Mouse (Mus musculus) stomach, postnatal 0 days (tissue): ENCODE measurements around the gene Xpr1. TPM values are rescaled to one million over a fixed set of nuclear protein-coding genes. Genes with fewer than 3 reads are reported as not detected.

Experiments used
- ATAC-seq: fragments of 200-750 bp; cut with Nextera tagmentation; 2 replicates; pipeline ENCODE4 v1.8.0; 2017; ENCODE audit not compliant: low FRiP score, low TSS enrichment
- DNase-seq: peaks from one replicate; pipeline ENCODE4 v3.0.0-alpha.2; 2016; ENCODE audit warnings: low spot score
- H3K27ac ChIP-seq: fragments of 300-500 bp; sonication (generic); replicated peaks from 2 replicates; pipeline ENCODE4 v1.5.1; 2014; ENCODE audit warnings: mild to moderate bottlenecking, control low read depth
- H3K27me3 ChIP-seq: fragments of 300-500 bp; sonication (generic); 2 replicates; pipeline ENCODE4 v1.6.1; 2014; ENCODE audit warnings: low read length; ENCODE audit not compliant: control insufficient read depth, insufficient read depth
- H3K36me3 ChIP-seq: fragments of 300-500 bp; sonication (generic); 2 replicates; pipeline ENCODE4 v1.6.1; 2014; ENCODE audit warnings: low read length, mixed read lengths; ENCODE audit not compliant: control insufficient read depth, insufficient read depth
- H3K4me1 ChIP-seq: fragments of 300-500 bp; sonication (generic); replicated peaks from 2 replicates; pipeline ENCODE4 v1.6.1; 2014; ENCODE audit warnings: antibody characterized with exemption; ENCODE audit not compliant: control insufficient read depth, insufficient read depth
- H3K4me2 ChIP-seq: fragments of 300-500 bp; sonication (generic); replicated peaks from 2 replicates; pipeline ENCODE4 v1.6.1; 2014; ENCODE audit warnings: low read depth, mild to moderate bottlenecking, control low read depth, moderate library complexity
- H3K4me3 ChIP-seq: fragments of 300-500 bp; sonication (generic); 2 replicates; pipeline ENCODE4 v1.5.1; 2014; ENCODE audit warnings: low read depth, low read length, control low read depth
- H3K9ac ChIP-seq: fragments of 300-500 bp; sonication (generic); 2 replicates; pipeline ENCODE4 v1.6.1; 2014; ENCODE audit warnings: mild to moderate bottlenecking, low read length, control low read depth, mixed read lengths
- H3K9me3 ChIP-seq: fragments of 300-500 bp; sonication (generic); 2 replicates; pipeline ENCODE4 v1.6.1; 2016; ENCODE audit warnings: low read length; ENCODE audit not compliant: control insufficient read depth
- CTCF ChIP-seq: IDR thresholded peaks from 2 replicates; pipeline ENCODE4 v1.5.1; 2016; ENCODE audit warnings: antibody characterized with exemption, low read depth, mild to moderate bottlenecking, moderate library complexity
- EP300 ChIP-seq: optimal IDR thresholded peaks from 2 replicates; pipeline ENCODE3; 2016; ENCODE audit warnings: antibody characterized with exemption
- WGBS: fragments of 180-500 bp; shearing (Covaris S2); extraction: QIAGEN DNeasy Blood & Tissue Kit; methylation state at CpG from one replicate; pipeline ENCODE4 v1.1.7; 2014; 5-methylcytosine and 5-hydroxymethylcytosine counted together
- polyA plus RNA-seq: library from polyadenylated mRNA; unstranded; fragments of >200 nt; fragmentation: Nextera tagmentation; extraction: Ambion mirVana; gene quantifications from 2 replicates; pipeline ENCODE4 v1.2.1, GENCODE M21; 2015

Gene Xpr1
- polyA plus RNA-seq, 1 experiment from 2014 or later: 2.9 TPM

GRCm38 (mm10) chr1:155335963-155336362 is 81.3 kb downstream of the Xpr1 start:
- no peak overlapping the region for H3K4me3 ChIP-seq
- no peak overlapping the region for H3K27ac ChIP-seq
- DNase-seq (no peak), ATAC-seq (no peak)
- no peak overlapping the region for H3K9ac ChIP-seq
- WGBS: 68% methylated on average over 6 of the region's 6 CpGs
- no peaks in the 10 kb centered on the region for H3K27me3 ChIP-seq
- TF ChIP-seq CTCF (no peak), EP300 (no peak)
- H3K4me1 ChIP-seq: no peaks in the 10 kb centered on the region
- no peaks in the 10 kb centered on the region for H3K9me3 ChIP-seq
- H3K4me2 ChIP-seq: no peak overlapping the region
- H3K36me3 ChIP-seq: no peaks in the 10 kb centered on the region

GRCm38 (mm10) chr1:155322183-155322582 is 95.0 kb downstream of the Xpr1 start:
- Histone ChIP-seq H3K36me3 (no peaks in the 10 kb centered on the region), H3K27ac (no peak overlapping the region), H3K27me3 (no peaks in the 10 kb centered on the region), H3K4me1 (no peaks in the 10 kb centered on the region), H3K4me2 (no peak overlapping the region), H3K9ac (no peak overlapping the region), H3K9me3 (no peaks in the 10 kb centered on the region), H3K4me3 (no peak overlapping the region)
- TF ChIP-seq CTCF (no peak), EP300 (no peak)
- no peak for ATAC-seq
- WGBS: 48% methylated on average over 1 of the region's 1 CpGs
- DNase-seq: no peak

GRCm38 (mm10) chr1:155320091-155320833 is 97.0 kb downstream of the Xpr1 start:
- no peak overlapping the region for H3K4me2 ChIP-seq
- ATAC-seq (no peak), DNase-seq (no peak)
- H3K4me1 ChIP-seq: no peaks in the 10 kb centered on the region
- 63% methylated on average over 7 of the region's 7 CpGs for WGBS
- H3K36me3 ChIP-seq: no peaks in the 10 kb centered on the region
- TF ChIP-seq CTCF (no peak), EP300 (no peak)
- no peak overlapping the region for H3K4me3 ChIP-seq
- H3K27me3 ChIP-seq: no peaks in the 10 kb centered on the region
- H3K27ac ChIP-seq: no peak overlapping the region
- no peaks in the 10 kb centered on the region for H3K9me3 ChIP-seq
- no peak overlapping the region for H3K9ac ChIP-seq

GRCm38 (mm10) chr1:155319513-155319912 is 97.7 kb downstream of the Xpr1 start:
- no peak for TF ChIP-seq CTCF
- no peak for TF ChIP-seq EP300
- ATAC-seq: no peak
- Histone ChIP-seq H3K27me3 (no peaks in the 10 kb centered on the region), H3K4me1 (no peaks in the 10 kb centered on the region), H3K4me2 (no peak overlapping the region), H3K4me3 (no peak overlapping the region), H3K9ac (no peak overlapping the region), H3K36me3 (no peaks in the 10 kb centered on the region), H3K27ac (no peak overlapping the region), H3K9me3 (no peaks in the 10 kb centered on the region)
- WGBS: 72% methylated on average over 4 of the region's 4 CpGs
- DNase-seq: no peak

GRCm38 (mm10) chr1:155311672-155312071 is 105.5 kb downstream of the Xpr1 start:
- WGBS: 69% methylated on average over 3 of the region's 3 CpGs
- Histone ChIP-seq H3K9me3 (no peaks in the 10 kb centered on the region), H3K4me1 (no peaks in the 10 kb centered on the region), H3K36me3 (peaks cover 4% of the 10 kb centered on the region; the same call in 1 of the 2 replicates), H3K4me2 (no peak overlapping the region), H3K27ac (no peak overlapping the region), H3K27me3 (no peaks in the 10 kb centered on the region), H3K9ac (no peak overlapping the region), H3K4me3 (no peak overlapping the region)
- TF ChIP-seq CTCF (no peak), EP300 (no peak)
- ATAC-seq (no peak), DNase-seq (no peak)

GRCm38 (mm10) chr1:155306879-155307278 is 110.3 kb downstream of the Xpr1 start:
- Histone ChIP-seq H3K4me2 (no peak overlapping the region), H3K4me1 (no peaks in the 10 kb centered on the region), H3K27me3 (no peaks in the 10 kb centered on the region), H3K4me3 (no peak overlapping the region), H3K9me3 (no peaks in the 10 kb centered on the region), H3K9ac (no peak overlapping the region), H3K27ac (no peak overlapping the region), H3K36me3 (peaks cover 4% of the 10 kb centered on the region; the same call in 1 of the 2 replicates)
- WGBS: 63% methylated on average over 3 of the region's 3 CpGs
- no peak for ATAC-seq
- DNase-seq: no peak
- TF ChIP-seq EP300 (no peak), CTCF (no peak)
